Comparison of ENCODE assay signal across 10 mouse cellular contexts in the genomic region with DNA sequence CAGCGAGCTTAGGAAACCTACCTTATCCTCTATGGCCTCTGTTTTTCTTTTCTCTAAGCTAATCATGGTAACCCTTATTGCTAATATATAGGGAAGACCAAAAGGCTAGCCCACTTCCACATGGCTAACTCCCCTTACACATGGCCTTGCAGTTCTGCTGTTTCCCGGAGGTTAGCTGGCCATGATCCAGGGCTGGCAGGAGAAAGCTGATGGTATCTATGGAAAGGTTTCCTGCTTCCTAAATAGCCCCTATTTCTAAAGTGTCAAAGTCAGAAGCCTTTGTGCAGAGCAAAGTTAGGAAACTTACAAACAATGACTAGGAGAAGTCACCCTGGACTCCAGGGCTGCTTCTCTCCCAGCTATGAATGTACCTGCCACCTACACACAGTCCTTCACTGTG.
DNase-seq lines count a peak whose midpoint lies in the region; ATAC-seq and TF ChIP-seq lines count a peak whose summit lies in the region.
"Had no signal": no experiment of that assay in that cellular context is flagged by ENCODE, and none has a peak within 500 bp of the region (broad histone marks: within the 10 kb centered on the region; RNA-seq: fewer than 3 reads in every experiment).

No protein-coding gene starts in this region.

- no peak overlapping the region for H3K4me2 ChIP-seq in kidney, postnatal 0 days (ENCODE audit: low read length)

- intact Hi-C loops in gastrocnemius, postnatal 14 days (cut with DNase I; ENCODE audit: low total_unique reads), result no loop called here

- peak overlapping the region; percentile 58; the same call in 1 of the 2 replicates for H3K27ac ChIP-seq in kidney, postnatal 0 days
- H3K27ac ChIP-seq: limb, embryonic 10.5 days; stomach, postnatal 0 days had no signal

- no peaks in the 10 kb centered on the region for H3K36me3 ChIP-seq in kidney, postnatal 0 days (ENCODE audit: insufficient read depth, low read length)
- H3K36me3 ChIP-seq: limb, embryonic 10.5 days had no signal

- no peaks in the 10 kb centered on the region for H3K9me3 ChIP-seq in kidney, postnatal 0 days (replicated peaks; ENCODE audit: low read length)
- H3K9me3 ChIP-seq: limb, embryonic 10.5 days had no signal

- ATAC-seq in kidney, postnatal 0 days (replicated peaks; ENCODE audit: low FRiP score, low read depth), result no peak
- no peak for ATAC-seq in inflammation-experienced regulatory T-cells, adult 6 months

- no peak overlapping the region for H3K4me3 ChIP-seq in kidney, postnatal 0 days (replicated peaks; ENCODE audit: low read depth, low read length)
- H3K4me3 ChIP-seq: limb, embryonic 10.5 days had no signal

- H3K27me3 ChIP-seq in kidney, postnatal 0 days (ENCODE audit: insufficient read depth, low read length), result no peaks in the 10 kb centered on the region

- peak; percentile 16 for DNase-seq in gastrocnemius, postnatal 10 days
- no peak for DNase-seq in gastrocnemius, postnatal 14 days
- peak; percentile 36 for DNase-seq in urinary bladder, postnatal 14 days (ENCODE audit: low spot score)
- no peak for DNase-seq in urinary bladder, postnatal 4 days (ENCODE audit: low spot score in 2 of 2)
- peak; percentile 44 for DNase-seq in kidney, postnatal 0 days (ENCODE audit: low spot score)
- no peak for DNase-seq in thymus, postnatal 14 days
- DNase-seq: right cerebral cortex, postnatal 4 days had no signal

- WGBS in kidney, postnatal 0 days, result 49% methylated on average over 2 of the region's 2 CpGs

- peaks cover 21% of the 10 kb centered on the region for H3K4me1 ChIP-seq in kidney, postnatal 0 days (replicated peaks; ENCODE audit: insufficient read depth, low read length)
- H3K4me1 ChIP-seq: limb, embryonic 10.5 days had no signal

- H3K9ac ChIP-seq in kidney, postnatal 0 days (ENCODE audit: low read depth, low read length), result no peak overlapping the region

- TF ChIP-seq CTCF in kidney, postnatal 0 days (IDR thresholded peaks at IDR 0.05; ENCODE audit: low read depth), result no peak

Comparison
In these comparisons a context has a peak if more than half of its experiments do, and no peak if none do; other contexts are left out.
1. DNase-seq: peak in gastrocnemius, postnatal 10 days (single experiment), urinary bladder, postnatal 14 days (single experiment) and kidney, postnatal 0 days (single experiment); none in gastrocnemius, postnatal 14 days (single experiment), urinary bladder, postnatal 4 days (0 of 2) and thymus, postnatal 14 days (single experiment).